Mouse (Mus musculus): ENCODE data around the gene Ap2m1. TPM values are rescaled to one million over a fixed set of nuclear protein-coding genes. Genes with fewer than 3 reads are reported as not detected.

Gene Ap2m1
- polyA plus RNA-seq, 1 experiment from 2014 or later, result 332 TPM

- peak overlapping the region; percentile 97 for H3K27ac ChIP-seq (replicated peaks)
- no peaks in the 10 kb centered on the region for H3K27me3 ChIP-seq (ENCODE audit: control insufficient read depth, insufficient read depth, low read length)
- 0 out of 2 replicates have a peak, but pooled peaks cover 4% of the 10 kb centered on the region for H3K4me1 ChIP-seq (replicated peaks; ENCODE audit: control insufficient read depth, insufficient read depth)
- H3K4me2 ChIP-seq (replicated peaks; ENCODE audit: low read depth), result peak overlapping the region; percentile 89
- peak overlapping the region; percentile 95 for H3K4me3 ChIP-seq (ENCODE audit: low read depth, low read length)
- TF ChIP-seq CTCF (IDR thresholded peaks at IDR 0.05; ENCODE audit: low read depth) (no peak), EP300 (optimal IDR thresholded peaks at IDR 0.05) (no peak)
- peak overlapping the region; percentile 98 for H3K9ac ChIP-seq (ENCODE audit: low read length)
- peaks cover 3% of the 10 kb centered on the region; the same call in 1 of the 2 replicates for H3K36me3 ChIP-seq (ENCODE audit: control insufficient read depth, insufficient read depth, low read length)
- peak; percentile 50 for DNase-seq (ENCODE audit: low spot score)
- no peaks in the 10 kb centered on the region for H3K9me3 ChIP-seq (ENCODE audit: control insufficient read depth, low read length)
- WGBS, result 0% methylated on average over 6 of the region's 6 CpGs
- ATAC-seq (ENCODE audit: low FRiP score, low TSS enrichment), result peak; percentile 24
Observed at GRCm38 (mm10) chr16:20517701-20518374, 17.4 kb upstream of the Ap2m1 start.

GRCm38 (mm10) chr16:20523886-20524285 is 11.4 kb upstream of the Ap2m1 start:
- no peaks in the 10 kb centered on the region for H3K9me3 ChIP-seq (ENCODE audit: control insufficient read depth, low read length)
- no peak for DNase-seq (ENCODE audit: low spot score)
- TF ChIP-seq CTCF (IDR thresholded peaks at IDR 0.05; ENCODE audit: low read depth) (no peak), EP300 (optimal IDR thresholded peaks at IDR 0.05) (no peak)

GRCm38 (mm10) chr16:20528779-20529178 is 6.5 kb upstream of the Ap2m1 start:
- Histone ChIP-seq H3K9me3 (ENCODE audit: control insufficient read depth, low read length) (no peaks in the 10 kb centered on the region), H3K27me3 (ENCODE audit: control insufficient read depth, insufficient read depth, low read length) (no peaks in the 10 kb centered on the region), H3K27ac (replicated peaks) (no peak overlapping the region), H3K4me3 (ENCODE audit: low read depth, low read length) (no peak overlapping the region), H3K4me2 (replicated peaks; ENCODE audit: low read depth) (no peak overlapping the region), H3K36me3 (ENCODE audit: control insufficient read depth, insufficient read depth, low read length) (peaks cover 53% of the 10 kb centered on the region), H3K4me1 (replicated peaks; ENCODE audit: control insufficient read depth, insufficient read depth) (no peaks in the 10 kb centered on the region), H3K9ac (ENCODE audit: low read length) (no peak overlapping the region)
- DNase-seq (ENCODE audit: low spot score) (no peak), ATAC-seq (ENCODE audit: low FRiP score, low TSS enrichment) (no peak)
- WGBS, result 83% methylated on average over 5 of the region's 5 CpGs
- TF ChIP-seq CTCF (IDR thresholded peaks at IDR 0.05; ENCODE audit: low read depth), result no peak
- no peak for TF ChIP-seq EP300 (optimal IDR thresholded peaks at IDR 0.05)

More at GRCm38 (mm10) chr16:20523886-20524285, 11.4 kb upstream of the Ap2m1 start:
- 86% methylated on average over 10 of the region's 10 CpGs for WGBS
- Histone ChIP-seq H3K36me3 (ENCODE audit: control insufficient read depth, insufficient read depth, low read length) (peaks cover 46% of the 10 kb centered on the region), H3K9ac (ENCODE audit: low read length) (no peak overlapping the region), H3K4me2 (replicated peaks; ENCODE audit: low read depth) (no peak overlapping the region), H3K4me1 (replicated peaks; ENCODE audit: control insufficient read depth, insufficient read depth) (no peaks in the 10 kb centered on the region), H3K4me3 (ENCODE audit: low read depth, low read length) (no peak overlapping the region), H3K27ac (replicated peaks) (no peak overlapping the region), H3K27me3 (ENCODE audit: control insufficient read depth, insufficient read depth, low read length) (no peaks in the 10 kb centered on the region)
- ATAC-seq (ENCODE audit: low FRiP score, low TSS enrichment), result no peak

GRCm38 (mm10) chr16:20529375-20529774 is 5.9 kb upstream of the Ap2m1 start:
- Histone ChIP-seq H3K27me3 (ENCODE audit: control insufficient read depth, insufficient read depth, low read length) (no peaks in the 10 kb centered on the region), H3K36me3 (ENCODE audit: control insufficient read depth, insufficient read depth, low read length) (peaks cover 47% of the 10 kb centered on the region), H3K4me1 (replicated peaks; ENCODE audit: control insufficient read depth, insufficient read depth) (no peaks in the 10 kb centered on the region), H3K4me3 (ENCODE audit: low read depth, low read length) (no peak overlapping the region), H3K27ac (replicated peaks) (no peak overlapping the region), H3K4me2 (replicated peaks; ENCODE audit: low read depth) (no peak overlapping the region), H3K9ac (ENCODE audit: low read length) (no peak overlapping the region), H3K9me3 (ENCODE audit: control insufficient read depth, low read length) (no peaks in the 10 kb centered on the region)
- no peak for ATAC-seq (ENCODE audit: low FRiP score, low TSS enrichment)
- TF ChIP-seq EP300 (optimal IDR thresholded peaks at IDR 0.05) (no peak), CTCF (IDR thresholded peaks at IDR 0.05; ENCODE audit: low read depth) (no peak)
- WGBS, result 48% methylated on average over 1 of the region's 1 CpGs
- DNase-seq (ENCODE audit: low spot score), result no peak

- Histone ChIP-seq H3K27ac (replicated peaks) (no peak overlapping the region), H3K4me1 (replicated peaks; ENCODE audit: control insufficient read depth, insufficient read depth) (no peaks in the 10 kb centered on the region), H3K9ac (ENCODE audit: low read length) (no peak overlapping the region), H3K4me2 (replicated peaks; ENCODE audit: low read depth) (no peak overlapping the region), H3K9me3 (ENCODE audit: control insufficient read depth, low read length) (no peaks in the 10 kb centered on the region), H3K27me3 (ENCODE audit: control insufficient read depth, insufficient read depth, low read length) (no peaks in the 10 kb centered on the region), H3K36me3 (ENCODE audit: control insufficient read depth, insufficient read depth, low read length) (peaks cover 38% of the 10 kb centered on the region), H3K4me3 (ENCODE audit: low read depth, low read length) (no peak overlapping the region)
- no peak for DNase-seq (ENCODE audit: low spot score)
- ATAC-seq (ENCODE audit: low FRiP score, low TSS enrichment), result no peak
- 94% methylated on average over 20 of the region's 20 CpGs for WGBS
- TF ChIP-seq CTCF (IDR thresholded peaks at IDR 0.05; ENCODE audit: low read depth), result no peak
- TF ChIP-seq EP300 (optimal IDR thresholded peaks at IDR 0.05), result no peak
Observed at GRCm38 (mm10) chr16:20530941-20531340, 4.3 kb upstream of the Ap2m1 start.

GRCm38 (mm10) chr16:20534617-20535295 is 522 bp upstream of the Ap2m1 start:
- TF ChIP-seq CTCF (IDR thresholded peaks at IDR 0.05; ENCODE audit: low read depth) (no peak), EP300 (optimal IDR thresholded peaks at IDR 0.05) (no peak)
- H3K27ac ChIP-seq (replicated peaks), result no peak overlapping the region
- no peak overlapping the region for H3K9ac ChIP-seq (ENCODE audit: low read length)
- no peaks in the 10 kb centered on the region for H3K27me3 ChIP-seq (ENCODE audit: control insufficient read depth, insufficient read depth, low read length)
- no peaks in the 10 kb centered on the region for H3K9me3 ChIP-seq (ENCODE audit: control insufficient read depth, low read length)
- H3K4me3 ChIP-seq (ENCODE audit: low read depth, low read length), result no peak overlapping the region; the same call in 1 of the 2 replicates
- 38% methylated on average over 10 of the region's 10 CpGs for WGBS
- DNase-seq (ENCODE audit: low spot score) (no peak), ATAC-seq (ENCODE audit: low FRiP score, low TSS enrichment) (no peak)
- H3K4me1 ChIP-seq (replicated peaks; ENCODE audit: control insufficient read depth, insufficient read depth), result no peaks in the 10 kb centered on the region; the same call in 1 of the 2 replicates
- H3K4me2 ChIP-seq (replicated peaks; ENCODE audit: low read depth), result no peak overlapping the region
- peaks cover 17% of the 10 kb centered on the region for H3K36me3 ChIP-seq (ENCODE audit: control insufficient read depth, insufficient read depth, low read length)

Data from stomach, postnatal 0 days (tissue).